Mouse (Mus musculus): Measurements from ENCODE around the gene Dnah6.

GRCm38 (mm10) chr6:73082571-73082970, 138.9 kb downstream of the Dnah6 start:
- TF ChIP-seq EP300 (optimal IDR thresholded peaks at IDR 0.05): no peak
- no peak for TF ChIP-seq CTCF (IDR thresholded peaks at IDR 0.05; ENCODE audit: low read depth)
